14 mouse cellular contexts compared by ENCODE assay signal in genomic region chr17:10399706-10400105, GRCm38 (mm10).
DNase-seq lines count a peak whose midpoint lies in the region; ATAC-seq and TF ChIP-seq lines count a peak whose summit lies in the region.
"Had no signal": no experiment of that assay in that cellular context is flagged by ENCODE, and none has a peak within 500 bp of the region (broad histone marks: within the 10 kb centered on the region; RNA-seq: fewer than 3 reads in every experiment).

No protein-coding gene starts in this region.

- intact Hi-C loops in gastrocnemius, adult 2 months (cut with DNase I) = loop anchor here (10.0 kb wide), 1 partner anchor 155 kb away; no protein-coding TSS in a partner anchor
- intact Hi-C loops in left cerebral cortex, adult 2 months (cut with DNase I) = loop anchor here (5.0 to 10.0 kb wide), 2 partner anchors 345 to 1362 kb away; no protein-coding TSS in a partner anchor
- intact Hi-C loops in left cerebral cortex, postnatal 25 days (cut with DNase I) = loop anchor here (5.0 kb wide), 1 partner anchor 343 kb away; no protein-coding TSS in a partner anchor

- ATAC-seq in limb, embryonic 13.5 days (ENCODE audit: low FRiP score, low read depth) = no peak

- H3K36me3 ChIP-seq in embryonic facial prominence, embryonic 10.5 days (replicated peaks) = no peaks in the 10 kb centered on the region
- no peaks in the 10 kb centered on the region for H3K36me3 ChIP-seq in limb, embryonic 13.5 days
- H3K36me3 ChIP-seq: embryonic facial prominence, embryonic 12.5 days had no signal

- peak overlapping the region; percentile 28; the same call in 1 of the 2 replicates for H3K27ac ChIP-seq in gastrocnemius, adult 2 months
- peak overlapping the region; percentile 78 for H3K27ac ChIP-seq in left cerebral cortex, adult 2 months
- H3K27ac ChIP-seq in embryonic facial prominence, embryonic 10.5 days (replicated peaks) = 0 out of 2 replicates have a peak overlapping the region, but pooled peaks have one; percentile 2
- peak overlapping the region; percentile 87 for H3K27ac ChIP-seq in limb, embryonic 13.5 days
- H3K27ac ChIP-seq: embryonic facial prominence, embryonic 12.5 days had no signal

- WGBS in embryonic facial prominence, embryonic 10.5 days = 76% methylated on average over 10 of the region's 10 CpGs
- WGBS in limb, embryonic 13.5 days = 77% methylated on average over 10 of the region's 10 CpGs

- H3K4me3 ChIP-seq in gastrocnemius, adult 2 months = no peak overlapping the region
- H3K4me3 ChIP-seq in left cerebral cortex, adult 2 months = no peak overlapping the region
- no peak overlapping the region for H3K4me3 ChIP-seq in embryonic facial prominence, embryonic 10.5 days
- H3K4me3 ChIP-seq in limb, embryonic 13.5 days = no peak overlapping the region
- H3K4me3 ChIP-seq: embryonic facial prominence, embryonic 12.5 days; myocyte had no signal

- no peak for TF ChIP-seq CTCF in gastrocnemius, adult 2 months (IDR thresholded peaks at IDR 0.05)
- no peak for TF ChIP-seq CTCF in left cerebral cortex, adult 2 months (IDR thresholded peaks at IDR 0.05)

- H3K27me3 ChIP-seq in embryonic facial prominence, embryonic 10.5 days (replicated peaks; ENCODE audit: low read depth, poor library complexity, severe bottlenecking) = 0 out of 2 replicates have a peak, but pooled peaks cover 4% of the 10 kb centered on the region
- H3K27me3 ChIP-seq in limb, embryonic 13.5 days = 0 out of 2 replicates have a peak, but pooled peaks cover 3% of the 10 kb centered on the region
- H3K27me3 ChIP-seq: embryonic facial prominence, embryonic 12.5 days had no signal

- no peak overlapping the region for H3K4me2 ChIP-seq in limb, embryonic 13.5 days (replicated peaks)
- H3K4me2 ChIP-seq: embryonic facial prominence, embryonic 12.5 days had no signal

- H3K9me3 ChIP-seq in embryonic facial prominence, embryonic 10.5 days = no peaks in the 10 kb centered on the region
- no peaks in the 10 kb centered on the region for H3K9me3 ChIP-seq in limb, embryonic 13.5 days
- H3K9me3 ChIP-seq: embryonic facial prominence, embryonic 12.5 days had no signal

- no peak overlapping the region for H3K9ac ChIP-seq in limb, embryonic 13.5 days
- H3K9ac ChIP-seq: embryonic facial prominence, embryonic 12.5 days had no signal

- DNase-seq in gastrocnemius, adult 2 months = peak; percentile 16
- no peak for DNase-seq in gastrocnemius, postnatal 10 days
- no peak for DNase-seq in left cerebral cortex, adult 2 months (ENCODE audit: extremely low spot score in 1 of 2, low spot score in 2 of 2)
- no peak for DNase-seq in left cerebral cortex, postnatal 25 days (ENCODE audit: low spot score in 2 of 2)
- DNase-seq in embryonic facial prominence, embryonic 10.5 days (ENCODE audit: low spot score) = no peak
- no peak for DNase-seq in adrenal gland, adult 18-20 months (ENCODE audit: low spot score in 2 of 2)
- no peak for DNase-seq in thymus, postnatal 0 days (ENCODE audit: low spot score)
- DNase-seq: adrenal gland, adult 2 months; kidney, postnatal 36 days; retina, postnatal 1 day; thymus, postnatal 14 days had no signal

- H3K4me1 ChIP-seq in embryonic facial prominence, embryonic 10.5 days = peaks cover 44% of the 10 kb centered on the region
- H3K4me1 ChIP-seq in limb, embryonic 13.5 days = peaks cover 58% of the 10 kb centered on the region

Comparison
In these comparisons a context has a peak if more than half of its experiments do, and no peak if none do; other contexts are left out.
1. H3K27ac ChIP-seq: peak in every context shown above with its lines; median percentile 87 in limb, embryonic 13.5 days; 78 in left cerebral cortex, adult 2 months; 28 in gastrocnemius, adult 2 months; 2 in embryonic facial prominence, embryonic 10.5 days.